Mouse (Mus musculus): ENCODE results near the gene Cacng5. TPM values are rescaled to one million over a fixed set of nuclear protein-coding genes. Genes with fewer than 3 reads are reported as not detected.

Gene Cacng5
- polyA plus RNA-seq (2021; fragmentation: Nextera tagmentation): 8.9 and 10.1 TPM in 2 replicates
- long read RNA-seq, experiment 1, partial matches to known transcripts: 0 of 2 reads
- long read RNA-seq, experiment 1, other reads (novel, unspliced or antisense): 2 of 2 reads
- long read RNA-seq, experiment 2, transcript Cacng5-201 (6 exons, 3,705 nt): major isoform, 7 of 17 reads
- long read RNA-seq, experiment 2, partial matches to known transcripts: 2 of 17 reads
- long read RNA-seq, experiment 2, other reads (novel, unspliced or antisense): 8 of 17 reads

DNA sequence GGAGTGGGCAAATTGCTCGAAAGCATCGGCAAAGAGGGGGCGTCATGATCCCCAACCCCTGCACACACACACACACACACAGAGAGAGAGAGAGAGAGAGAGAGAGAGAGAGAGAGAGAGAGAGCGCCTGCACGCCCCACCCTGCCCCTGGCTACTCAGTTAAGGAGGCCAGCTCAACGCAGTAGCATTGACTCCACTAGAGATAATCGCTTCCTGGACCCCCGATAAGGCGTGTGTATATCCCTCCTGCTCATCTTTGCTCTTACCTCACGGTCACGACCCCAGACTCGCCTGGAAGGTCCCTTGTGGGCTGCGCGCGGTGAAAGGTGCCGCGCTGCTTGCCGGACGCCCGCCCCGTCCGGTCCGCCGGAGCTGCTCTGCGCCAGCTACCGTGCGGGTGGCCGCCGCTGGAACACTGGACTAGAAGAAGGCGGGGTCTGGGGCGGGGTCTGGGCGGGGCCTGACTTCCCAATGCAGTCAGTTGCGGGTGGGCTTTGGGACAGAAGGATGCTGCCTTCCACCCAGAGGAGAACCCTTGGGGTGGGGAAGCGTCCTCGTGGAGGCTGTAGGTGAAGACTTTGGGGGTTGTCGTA, at the start of gene Cacng5:
TSS of gene Cacng5 (minus strand) at position 422 of the 593 bp plus-strand sequence.

Other genes with a start within 250 kb of the Cacng5 start
- not detected in 2 replicates for gene Cacng1, start 198.5 kb downstream of the Cacng5 start, polyA plus RNA-seq (2021; fragmentation: Nextera tagmentation)
- 3.0 and 3.3 TPM in 2 replicates for gene Cacng4, start 120.5 kb downstream of the Cacng5 start, polyA plus RNA-seq (2021; fragmentation: Nextera tagmentation)